Comparison of ENCODE assay signal across 9 mouse cellular contexts in the genomic region with DNA sequence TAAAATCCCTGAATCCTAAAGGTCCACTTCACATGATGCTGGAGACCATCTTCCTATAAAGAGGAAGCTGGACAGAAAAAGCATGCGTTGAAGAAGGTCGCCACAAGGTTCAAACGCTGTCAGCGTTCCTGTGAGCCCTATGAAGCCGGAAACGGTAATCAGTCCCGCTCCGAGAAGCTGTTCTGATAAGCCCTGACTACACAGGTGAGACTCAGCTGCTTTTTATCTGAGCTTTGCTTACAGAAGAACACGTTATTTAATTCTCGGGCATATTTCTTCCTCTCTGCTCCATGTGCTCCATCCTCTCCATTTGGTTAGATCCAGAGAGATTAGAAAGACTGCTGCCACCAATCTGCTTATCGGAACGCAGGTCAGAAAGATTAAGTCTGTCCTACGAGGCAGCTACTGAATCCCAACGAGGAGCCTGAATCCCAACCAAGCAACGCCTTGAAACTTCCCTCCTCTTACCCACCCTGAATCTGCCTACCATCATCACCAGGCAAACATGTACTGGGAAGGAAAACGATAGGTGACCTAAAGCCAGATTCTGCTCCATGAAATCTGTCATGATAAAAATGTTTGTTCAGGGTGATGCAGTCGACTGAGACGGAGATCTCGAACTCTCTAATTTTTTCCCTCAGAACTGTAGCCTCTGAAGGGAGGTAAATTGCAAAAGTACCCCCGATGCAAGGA. TPM values are rescaled to one million over a fixed set of nuclear protein-coding genes. Genes with fewer than 3 reads are reported as not detected.
DNase-seq lines count a peak whose midpoint lies in the region; ATAC-seq and TF ChIP-seq lines count a peak whose summit lies in the region.
"Had no signal": no experiment of that assay in that cellular context is flagged by ENCODE, and none has a peak within 500 bp of the region (broad histone marks: within the 10 kb centered on the region; RNA-seq: fewer than 3 reads in every experiment).

No protein-coding gene starts in this region.

- TF ChIP-seq POLR2A in embryonic fibroblast, embryonic 13.5 days (IDR thresholded peaks at IDR 0.05; ENCODE audit: low read depth, low read length), result no peak

- H3K4me3 ChIP-seq in megakaryocyte, embryonic 14.5 days (replicated peaks), result peak overlapping the region; percentile 97
- H3K4me3 ChIP-seq in embryonic fibroblast, embryonic 13.5 days (ENCODE audit: insufficient read depth, low read length), result peak overlapping the region; percentile 66
- H3K4me3 ChIP-seq in limb, embryonic 13.5 days, result peak overlapping the region; percentile 55
- H3K4me3 ChIP-seq in stomach, embryonic 14.5 days (ENCODE audit: low read depth, low read length), result peak overlapping the region; percentile 56

- ATAC-seq in megakaryocyte, adult 5-6 weeks (ENCODE audit: poor library complexity, severe bottlenecking), result no peak
- ATAC-seq in limb, embryonic 13.5 days (ENCODE audit: low FRiP score, low read depth), result no peak
- ATAC-seq in stomach, embryonic 14.5 days (ENCODE audit: insufficient number of reproducible peaks, insufficient read depth, low FRiP score, low read depth), result no peak
- ATAC-seq in megakaryocyte progenitor cell, adult 5-6 weeks (replicated peaks; ENCODE audit: poor library complexity), result no peak

- H3K27ac ChIP-seq in embryonic fibroblast, embryonic 13.5 days (ENCODE audit: insufficient read depth, low read length), result no peak overlapping the region
- H3K27ac ChIP-seq in limb, embryonic 13.5 days, result no peak overlapping the region
- H3K27ac ChIP-seq in stomach, embryonic 14.5 days (ENCODE audit: low read length), result no peak overlapping the region

- intact Hi-C loops in gastrocnemius, postnatal 14 days (cut with DNase I; ENCODE audit: low total_unique reads), result no loop called here

- peaks cover 32% of the 10 kb centered on the region for H3K27me3 ChIP-seq in megakaryocyte, embryonic 14.5 days (replicated peaks)
- H3K27me3 ChIP-seq in limb, embryonic 13.5 days, result no peaks in the 10 kb centered on the region
- H3K27me3 ChIP-seq in stomach, embryonic 14.5 days (ENCODE audit: control insufficient read depth, insufficient read depth, low read length), result no peaks in the 10 kb centered on the region

- peaks cover 27% of the 10 kb centered on the region for H3K4me1 ChIP-seq in megakaryocyte, embryonic 14.5 days
- H3K4me1 ChIP-seq in embryonic fibroblast, embryonic 13.5 days (ENCODE audit: control insufficient read depth, insufficient read depth, low read length), result peaks cover 2% of the 10 kb centered on the region; the same call in 1 of the 2 replicates
- peaks cover 12% of the 10 kb centered on the region for H3K4me1 ChIP-seq in limb, embryonic 13.5 days
- H3K4me1 ChIP-seq in stomach, embryonic 14.5 days (ENCODE audit: control insufficient read depth, insufficient read depth, low read length), result peaks cover 6% of the 10 kb centered on the region

- 39% methylated on average over 20 of the region's 20 CpGs for WGBS in limb, embryonic 13.5 days
- 31% methylated on average over 20 of the region's 20 CpGs for WGBS in stomach, embryonic 14.5 days

- H3K9ac ChIP-seq in limb, embryonic 13.5 days, result peak overlapping the region; percentile 65
- H3K9ac ChIP-seq in stomach, embryonic 14.5 days (replicated peaks; ENCODE audit: low read depth, low read length), result 0 out of 2 replicates have a peak overlapping the region, but pooled peaks have one; percentile 4

- no peak for DNase-seq in right cerebral cortex, postnatal 4 days
- no peak for DNase-seq in gastrocnemius, postnatal 14 days

- H3K9me3 ChIP-seq in megakaryocyte, embryonic 14.5 days, result peaks cover 4% of the 10 kb centered on the region; the same call in 1 of the 2 replicates
- no peaks in the 10 kb centered on the region for H3K9me3 ChIP-seq in limb, embryonic 13.5 days
- no peaks in the 10 kb centered on the region for H3K9me3 ChIP-seq in stomach, embryonic 14.5 days (ENCODE audit: control insufficient read depth, low read depth, low read length)

- H3K36me3 ChIP-seq in megakaryocyte, embryonic 14.5 days (replicated peaks; ENCODE audit: low read length), result peaks cover under 1% of the 10 kb centered on the region
- H3K36me3 ChIP-seq in limb, embryonic 13.5 days, result no peaks in the 10 kb centered on the region; the same call in 1 of the 2 replicates
- no peaks in the 10 kb centered on the region for H3K36me3 ChIP-seq in stomach, embryonic 14.5 days (ENCODE audit: control insufficient read depth, insufficient read depth, low read length)

- no peak for TF ChIP-seq CTCF in embryonic fibroblast, embryonic 13.5 days (IDR thresholded peaks at IDR 0.05; ENCODE audit: borderline replicate concordance, insufficient read depth, low read length)

- peak overlapping the region; percentile 85 for H3K4me2 ChIP-seq in limb, embryonic 13.5 days (replicated peaks)
- peak overlapping the region; percentile 86 for H3K4me2 ChIP-seq in stomach, embryonic 14.5 days (replicated peaks; ENCODE audit: low read depth, low read length)

RNA-seq across cellular contexts. Expression of gene Tigar, which starts 0.8 kb away (rescaled TPM):
- polyA plus RNA-seq in megakaryocyte, embryonic 14.5 days (2012; ENCODE audit: insufficient read depth, low replicate concordance), result 0.50 TPM in 1 of 2 replicates, not detected in the other
- 4.0 and 4.7 TPM in 2 replicates for total RNA-seq in megakaryocyte, adult 5-6 weeks (2015)
- total RNA-seq in megakaryocyte, adult 5-6 weeks (2017), result 4.7 and 5.0 TPM in 2 replicates
- 8.1 and 8.6 TPM in 2 replicates for polyA plus RNA-seq in embryonic fibroblast, embryonic 13.5 days (2011; ENCODE audit: insufficient read length, low read depth, missing spikeins)
- 3.1 and 3.6 TPM in 2 replicates for polyA plus RNA-seq in limb, embryonic 13.5 days (2015; fragmentation: Nextera tagmentation; extraction: Ambion mirVana)
- 3.4 and 3.8 TPM in 2 replicates for polyA plus RNA-seq in stomach, embryonic 14.5 days (2014; fragmentation: Nextera tagmentation; extraction: Ambion mirVana)
- total RNA-seq in megakaryocyte progenitor cell, adult 5-6 weeks (2015), result 8.4 and 9.8 TPM in 2 replicates
- total RNA-seq in megakaryocyte progenitor cell, adult 5-6 weeks (2017), result 8.0 and 13.7 TPM in 2 replicates
- total RNA-seq in gastrocnemius, postnatal 14 days (2021), result 10 to 100 TPM; 16.4 to 18.9 TPM

RNA-seq across cellular contexts. Expression of gene Fgf23, which starts 35.8 kb away (rescaled TPM):
- 0.19 TPM in 1 of 2 replicates, not detected in the other for polyA plus RNA-seq in megakaryocyte, embryonic 14.5 days (2012; ENCODE audit: insufficient read depth, low replicate concordance)
- total RNA-seq in megakaryocyte, adult 5-6 weeks (2015), result not detected in 2 replicates
- not detected in 2 replicates for total RNA-seq in megakaryocyte, adult 5-6 weeks (2017)
- polyA plus RNA-seq in embryonic fibroblast, embryonic 13.5 days (2011; ENCODE audit: insufficient read length, low read depth, missing spikeins), result not detected in 2 replicates
- polyA plus RNA-seq in limb, embryonic 13.5 days (2015; fragmentation: Nextera tagmentation; extraction: Ambion mirVana), result 0.17 TPM in 1 of 2 replicates, not detected in the other
- not detected in 2 replicates for polyA plus RNA-seq in stomach, embryonic 14.5 days (2014; fragmentation: Nextera tagmentation; extraction: Ambion mirVana)
- not detected in 2 replicates for total RNA-seq in megakaryocyte progenitor cell, adult 5-6 weeks (2015)
- not detected in 2 replicates for total RNA-seq in megakaryocyte progenitor cell, adult 5-6 weeks (2017)
- total RNA-seq in gastrocnemius, postnatal 14 days (2021), result not detected
- total RNA-seq: common myeloid progenitor, adult 5-6 weeks had no signal

RNA-seq across cellular contexts. Expression of gene Ccnd2, which starts 43.5 kb away (rescaled TPM):
- 143 and 319 TPM in 2 replicates for polyA plus RNA-seq in megakaryocyte, embryonic 14.5 days (2012; ENCODE audit: insufficient read depth, low replicate concordance)
- total RNA-seq in megakaryocyte, adult 5-6 weeks (2015), result 7.9 and 19.1 TPM in 2 replicates
- total RNA-seq in megakaryocyte, adult 5-6 weeks (2017), result 3.6 and 5.4 TPM in 2 replicates
- 2,159 and 2,298 TPM in 2 replicates for polyA plus RNA-seq in embryonic fibroblast, embryonic 13.5 days (2011; ENCODE audit: insufficient read length, low read depth, missing spikeins)
- polyA plus RNA-seq in limb, embryonic 13.5 days (2015; fragmentation: Nextera tagmentation; extraction: Ambion mirVana), result 1,475 and 1,588 TPM in 2 replicates
- polyA plus RNA-seq in stomach, embryonic 14.5 days (2014; fragmentation: Nextera tagmentation; extraction: Ambion mirVana), result 1,255 and 1,268 TPM in 2 replicates
- 76.9 and 124 TPM in 2 replicates for total RNA-seq in megakaryocyte progenitor cell, adult 5-6 weeks (2015)
- total RNA-seq in megakaryocyte progenitor cell, adult 5-6 weeks (2017), result 38.8 and 51.4 TPM in 2 replicates
- 10 to 100 TPM; 17.6 to 31.6 TPM for total RNA-seq in gastrocnemius, postnatal 14 days (2021)
